Mouse (Mus musculus) liver, adult 2 months (tissue): ENCODE data around the gene Ascl1.

Source experiments
- CTCF ChIP-seq: fragments of 200-500 bp; IDR thresholded peaks from 2 replicates; pipeline ENCODE4 v1.5.1; 2011; ENCODE audit warnings: low read depth, low read length, control low read depth
- POLR2A ChIP-seq: fragments of 200-500 bp; IDR thresholded peaks from 2 replicates; pipeline ENCODE4 v1.6.1; 2011; ENCODE audit warnings: low read length, control low read depth; ENCODE audit not compliant: insufficient read depth; ENCODE audit errors: extremely low read depth

GRCm38 (mm10) chr10:87448257-87448656, 45.2 kb downstream of the Ascl1 start:
- no peak for TF ChIP-seq CTCF
- no peak for TF ChIP-seq POLR2A
